ENCODE assay signal across 8 mouse cellular contexts in the genomic region with DNA sequence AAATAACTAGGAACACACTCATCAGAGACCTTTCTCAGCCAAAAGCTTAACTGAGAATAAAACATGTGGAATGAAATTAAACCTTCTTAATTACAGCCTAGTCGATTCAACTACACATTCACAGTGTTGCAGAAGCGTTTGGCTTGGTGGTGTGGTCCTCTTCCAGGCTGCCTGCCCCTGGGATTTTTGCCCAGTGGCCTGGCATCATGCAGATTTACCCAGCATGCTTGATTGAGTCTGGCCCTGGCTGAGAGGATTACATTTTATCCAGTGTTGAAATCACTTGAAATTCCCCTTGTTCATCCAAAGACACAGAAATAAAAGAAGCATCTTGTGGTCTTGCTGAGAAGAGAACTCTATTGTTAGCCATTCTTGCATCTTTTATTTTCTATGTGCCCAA. TPM values are rescaled to one million over a fixed set of nuclear protein-coding genes. Genes with fewer than 3 reads are reported as not detected.
DNase-seq lines count a peak whose midpoint lies in the region; ATAC-seq lines count a peak whose summit lies in the region.

No protein-coding gene starts in this region.

- no peak overlapping the region for H3K4me2 ChIP-seq in midbrain, embryonic 14.5 days (ENCODE audit: low read length)
- no peak overlapping the region for H3K4me2 ChIP-seq in intestine, embryonic 15.5 days (replicated peaks)
- no peak overlapping the region for H3K4me2 ChIP-seq in liver, embryonic 12.5 days

- no peaks in the 10 kb centered on the region for H3K27me3 ChIP-seq in midbrain, embryonic 14.5 days (ENCODE audit: control insufficient read depth, insufficient read depth, low read length)
- H3K27me3 ChIP-seq in midbrain, embryonic 10.5 days (ENCODE audit: low read depth, poor library complexity, severe bottlenecking), result no peaks in the 10 kb centered on the region
- no peaks in the 10 kb centered on the region for H3K27me3 ChIP-seq in intestine, embryonic 15.5 days (replicated peaks)
- H3K27me3 ChIP-seq in liver, embryonic 12.5 days (replicated peaks), result no peaks in the 10 kb centered on the region

- intact Hi-C loops in heart, postnatal 25 days (cut with DNase I), result no loop called here
- intact Hi-C loops in left cerebral cortex, postnatal 10 days (cut with DNase I), result no loop called here

- H3K27ac ChIP-seq in midbrain, embryonic 14.5 days (replicated peaks; ENCODE audit: low read depth, low read length), result no peak overlapping the region
- no peak overlapping the region for H3K27ac ChIP-seq in midbrain, embryonic 10.5 days (replicated peaks)
- H3K27ac ChIP-seq in intestine, embryonic 15.5 days, result no peak overlapping the region
- H3K27ac ChIP-seq in liver, embryonic 12.5 days, result no peak overlapping the region

- H3K4me1 ChIP-seq in midbrain, embryonic 14.5 days (ENCODE audit: control insufficient read depth, insufficient read depth, low read length), result no peaks in the 10 kb centered on the region
- H3K4me1 ChIP-seq in midbrain, embryonic 10.5 days, result no peaks in the 10 kb centered on the region
- no peaks in the 10 kb centered on the region for H3K4me1 ChIP-seq in intestine, embryonic 15.5 days (replicated peaks)
- no peaks in the 10 kb centered on the region for H3K4me1 ChIP-seq in liver, embryonic 12.5 days

- no peak overlapping the region for H3K4me3 ChIP-seq in midbrain, embryonic 14.5 days (replicated peaks; ENCODE audit: low read depth, low read length)
- no peak overlapping the region for H3K4me3 ChIP-seq in midbrain, embryonic 10.5 days
- no peak overlapping the region for H3K4me3 ChIP-seq in intestine, embryonic 15.5 days (replicated peaks)
- H3K4me3 ChIP-seq in liver, embryonic 12.5 days, result no peak overlapping the region

- peaks cover 18% of the 10 kb centered on the region for H3K36me3 ChIP-seq in midbrain, embryonic 14.5 days (ENCODE audit: control insufficient read depth, insufficient read depth, low read length)
- H3K36me3 ChIP-seq in midbrain, embryonic 10.5 days, result peaks cover 32% of the 10 kb centered on the region
- peaks cover 8% of the 10 kb centered on the region; the same call in 1 of the 2 replicates for H3K36me3 ChIP-seq in intestine, embryonic 15.5 days
- H3K36me3 ChIP-seq in liver, embryonic 12.5 days, result peaks cover 23% of the 10 kb centered on the region

- ATAC-seq in midbrain, embryonic 14.5 days (ENCODE audit: low FRiP score, low TSS enrichment), result no peak
- ATAC-seq in intestine, embryonic 15.5 days, result no peak
- no peak for ATAC-seq in liver, embryonic 12.5 days

- no peaks in the 10 kb centered on the region for H3K9me3 ChIP-seq in midbrain, embryonic 14.5 days (ENCODE audit: control insufficient read depth, low read length)
- no peaks in the 10 kb centered on the region for H3K9me3 ChIP-seq in midbrain, embryonic 10.5 days (replicated peaks)
- H3K9me3 ChIP-seq in intestine, embryonic 15.5 days, result no peaks in the 10 kb centered on the region
- H3K9me3 ChIP-seq in liver, embryonic 12.5 days (replicated peaks), result no peaks in the 10 kb centered on the region

- WGBS in midbrain, embryonic 14.5 days, result 49% methylated on average over 2 of the region's 2 CpGs
- 75% methylated on average over 2 of the region's 2 CpGs for WGBS in midbrain, embryonic 10.5 days
- 78% methylated on average over 2 of the region's 2 CpGs for WGBS in intestine, embryonic 15.5 days
- 61% methylated on average over 2 of the region's 2 CpGs for WGBS in liver, embryonic 12.5 days (ENCODE audit: insufficient replicate concordance)

- DNase-seq in midbrain, embryonic 14.5 days, result peak; percentile 48
- DNase-seq in midbrain, embryonic 10.5 days (ENCODE audit: low spot score), result no peak
- DNase-seq in cerebellum, adult 9-11 months, result peak; percentile 77
- DNase-seq in heart, postnatal 25 days (ENCODE audit: low spot score), result peak; percentile 7
- DNase-seq in left cerebral cortex, postnatal 10 days (ENCODE audit: extremely low spot score in 1 of 2, low spot score in 2 of 2), result peak; percentile 47 to 54
- no peak for DNase-seq in testis, postnatal 10 days (ENCODE audit: low spot score)

- H3K9ac ChIP-seq in midbrain, embryonic 14.5 days (replicated peaks; ENCODE audit: low read length), result no peak overlapping the region
- H3K9ac ChIP-seq in intestine, embryonic 15.5 days, result no peak overlapping the region
- H3K9ac ChIP-seq in liver, embryonic 12.5 days, result no peak overlapping the region

RNA-seq across cellular contexts. Expression of gene Cntf, which starts 5.8 kb away (rescaled TPM):
- 1.9 TPM in 1 of 2 replicates, not detected in the other for polyA plus RNA-seq in midbrain, embryonic 14.5 days (2014; fragmentation: Nextera tagmentation; extraction: Ambion mirVana)
- polyA plus RNA-seq in midbrain, embryonic 10.5 days (2016; fragmentation: Nextera tagmentation; extraction: Ambion mirVana), result 1.5 and 2.0 TPM in 2 replicates
- total RNA-seq in heart, postnatal 25 days (2021), result 1 to 10 TPM; 2.0 to 2.4 TPM
- total RNA-seq in left cerebral cortex, postnatal 10 days (2021), result 1 to 10 TPM; 1.2 to 2.6 TPM
- polyA plus RNA-seq in intestine, embryonic 15.5 days (2015; fragmentation: Nextera tagmentation; extraction: Ambion mirVana), result 0.82 and 1.4 TPM in 2 replicates
- 1.0 and 1.1 TPM in 2 replicates for polyA plus RNA-seq in liver, embryonic 12.5 days (2016; fragmentation: Nextera tagmentation; extraction: Ambion mirVana)

RNA-seq across cellular contexts. Expression of gene Zfp91, which starts 36.3 kb away (rescaled TPM):
- polyA plus RNA-seq in midbrain, embryonic 14.5 days (2014; fragmentation: Nextera tagmentation; extraction: Ambion mirVana), result 10.6 and 15.3 TPM in 2 replicates
- 13.3 and 15.6 TPM in 2 replicates for polyA plus RNA-seq in midbrain, embryonic 10.5 days (2016; fragmentation: Nextera tagmentation; extraction: Ambion mirVana)
- 10 to 100 TPM; 76.2 to 77.0 TPM for total RNA-seq in heart, postnatal 25 days (2021)
- 10 to 100 TPM; 73.3 to 74.1 TPM for total RNA-seq in left cerebral cortex, postnatal 10 days (2021)
- polyA plus RNA-seq in intestine, embryonic 15.5 days (2015; fragmentation: Nextera tagmentation; extraction: Ambion mirVana), result 14.0 and 15.4 TPM in 2 replicates
- 11.6 and 12.4 TPM in 2 replicates for polyA plus RNA-seq in liver, embryonic 12.5 days (2016; fragmentation: Nextera tagmentation; extraction: Ambion mirVana)

RNA-seq across cellular contexts. Expression of gene Lpxn, which starts 36.3 kb away (rescaled TPM):
- 0.46 and 1.3 TPM in 2 replicates for polyA plus RNA-seq in midbrain, embryonic 14.5 days (2014; fragmentation: Nextera tagmentation; extraction: Ambion mirVana)
- polyA plus RNA-seq in midbrain, embryonic 10.5 days (2016; fragmentation: Nextera tagmentation; extraction: Ambion mirVana), result 1.2 TPM in 2 replicates
- 1 to 10 TPM in 1 of 2 experiments, under 1 TPM in 1; 0.88 to 1.1 TPM for total RNA-seq in heart, postnatal 25 days (2021)
- total RNA-seq in left cerebral cortex, postnatal 10 days (2021), result 1 to 10 TPM; 1.1 to 1.5 TPM
- 2.3 and 3.0 TPM in 2 replicates for polyA plus RNA-seq in intestine, embryonic 15.5 days (2015; fragmentation: Nextera tagmentation; extraction: Ambion mirVana)
- polyA plus RNA-seq in liver, embryonic 12.5 days (2016; fragmentation: Nextera tagmentation; extraction: Ambion mirVana), result 1.3 and 1.4 TPM in 2 replicates

Comparison
In these comparisons a context has a peak if more than half of its experiments do, and no peak if none do; other contexts are left out.
1. DNase-seq: peak in midbrain, embryonic 14.5 days (single experiment), cerebellum, adult 9-11 months (single experiment), heart, postnatal 25 days (single experiment) and left cerebral cortex, postnatal 10 days (2 of 2); none in midbrain, embryonic 10.5 days (single experiment) and testis, postnatal 10 days (single experiment).